In the genomic region with DNA sequence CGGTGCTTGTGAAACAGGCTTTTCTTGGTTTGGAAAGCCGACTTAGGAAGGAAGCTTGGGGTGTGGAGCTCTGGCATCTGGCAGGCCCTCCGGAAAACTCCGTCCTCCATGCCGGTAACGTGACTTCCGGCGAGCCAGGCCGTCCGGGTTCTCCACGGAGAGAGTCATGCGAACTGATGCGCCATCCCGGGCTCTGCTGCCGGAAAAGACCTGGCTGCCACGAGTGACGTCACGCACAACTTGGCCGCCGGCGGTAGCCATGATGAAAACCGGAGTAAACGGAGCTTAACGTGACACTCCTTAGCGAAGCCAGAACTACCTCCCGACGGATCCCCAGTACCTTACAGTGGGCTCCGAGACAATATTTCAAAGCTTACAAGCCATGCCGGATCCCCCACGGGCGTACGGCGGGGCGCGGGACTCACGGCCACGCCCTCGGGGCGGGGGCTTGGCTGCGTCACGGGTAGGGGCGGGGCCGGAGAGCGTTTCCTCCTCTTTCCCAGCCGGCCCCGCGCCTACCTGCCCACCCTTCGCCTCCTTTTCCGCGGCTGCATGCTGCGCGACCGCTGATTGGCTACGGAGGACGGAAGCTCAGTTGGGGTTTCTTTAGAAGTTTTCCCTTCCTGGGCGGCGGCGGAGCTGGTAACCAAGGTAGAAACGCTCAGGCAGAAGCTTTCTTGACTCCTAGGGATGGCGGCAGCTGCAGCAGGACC, we compare ENCODE assay signal across 8 mouse cellular contexts. TPM values are rescaled to one million over a fixed set of nuclear protein-coding genes. Genes with fewer than 3 reads are reported as not detected.
DNase-seq lines count a peak whose midpoint lies in the region; ATAC-seq lines count a peak whose summit lies in the region.

Sugt1 (plus strand) TSS at position 553 of the 713 bp plus-strand sequence.

- DNase-seq in adipocyte (ENCODE audit: low spot score): peak; percentile 95
- peak; percentile 97 for DNase-seq in embryo, embryonic 10 days (ENCODE audit: low spot score)
- peak; percentile 95 for DNase-seq in gastrocnemius, postnatal 10 days
- peak; percentile 98 for DNase-seq in induced T-regulatory cell, adult 2 months (ENCODE audit: low read depth)
- peak; percentile 92 to 97 for DNase-seq in left cerebral cortex, adult 9 months (ENCODE audit: low spot score in 2 of 2)
- DNase-seq in right cerebral cortex, postnatal 14 days: peak; percentile 96
- DNase-seq in urinary bladder, postnatal 36 days (ENCODE audit: low spot score in 2 of 2): peak; percentile 90 to 95

- ATAC-seq in megakaryocyte progenitor cell, adult 5-6 weeks (replicated peaks; ENCODE audit: poor library complexity): peak; percentile 95

RNA-seq across cellular contexts. Expression of gene Sugt1, which starts in this region (rescaled TPM):
- 10 to 100 TPM; 66.2 to 71.1 TPM for total RNA-seq in gastrocnemius, postnatal 10 days (2021)
- 103 and 124 TPM in 2 replicates for total RNA-seq in megakaryocyte progenitor cell, adult 5-6 weeks (2015)
- total RNA-seq in megakaryocyte progenitor cell, adult 5-6 weeks (2017): 125 and 134 TPM in 2 replicates

Comparison
In these comparisons a context has a peak if more than half of its experiments do, and no peak if none do; other contexts are left out.
1. Peak in every context shown above with its lines: DNase-seq and ATAC-seq.